Mouse (Mus musculus) ZHBTc4 (cell line): ENCODE measurements at regions not wholly inside any gene's neighbourhood (a gene's known extent, or its start where the extent isn't known, plus 50 kb on each side); places are given as distances from the start of the nearest gene placed in this dataset.
"Not testable (repeated sequence)": the region's sequence is repeated elsewhere in the genome, so short reads cannot be mapped to it uniquely, and the experiment has no call there.

Experiments
- DNase-seq: peaks from one replicate; pipeline ENCODE4 v3.0.0-alpha.2; 2011; ENCODE audit warnings: low read depth, low spot score

- no peak for DNase-seq
Observed at GRCm38 (mm10) chr1:23034271-23034670, 67.8 kb downstream of the 4933415F23Rik start.

GRCm38 (mm10) chr1:23023536-23023935 lies 78.5 kb downstream of the 4933415F23Rik start:
- DNase-seq = no peak

GRCm38 (mm10) chr1:23007784-23008490 lies 94.1 kb downstream of the 4933415F23Rik start:
- no peak for DNase-seq

GRCm38 (mm10) chr1:23004882-23005281 lies 97.2 kb downstream of the 4933415F23Rik start:
- DNase-seq = no peak

- DNase-seq = no peak
Observed at GRCm38 (mm10) chr1:22996665-22997064, 105.4 kb downstream of the 4933415F23Rik start.

- DNase-seq = no peak
Observed at GRCm38 (mm10) chr1:22989521-22990221, 112.4 kb downstream of the 4933415F23Rik start.

GRCm38 (mm10) chr1:22987521-22987920 lies 114.5 kb downstream of the 4933415F23Rik start:
- no peak for DNase-seq

GRCm38 (mm10) chr1:22984276-22984675 lies 117.8 kb downstream of the 4933415F23Rik start:
- not testable (repeated sequence) for DNase-seq

GRCm38 (mm10) chr1:22974917-22975316 lies 127.1 kb downstream of the 4933415F23Rik start:
- DNase-seq = no peak

GRCm38 (mm10) chr1:22943995-22944394 lies 138.2 kb upstream of the Rims1 start:
- peak; percentile 13 for DNase-seq

GRCm38 (mm10) chr1:22939816-22940215 lies 134.0 kb upstream of the Rims1 start:
- DNase-seq = no peak

GRCm38 (mm10) chr1:22931147-22931896 lies 125.5 kb upstream of the Rims1 start:
- DNase-seq = no peak

- DNase-seq = no peak
Observed at GRCm38 (mm10) chr1:22902992-22903391, 97.2 kb upstream of the Rims1 start.

- DNase-seq = no peak
Observed at GRCm38 (mm10) chr1:22901018-22901625, 95.3 kb upstream of the Rims1 start.

- DNase-seq = no peak
Observed at GRCm38 (mm10) chr1:22895099-22895498, 89.3 kb upstream of the Rims1 start.

- no peak for DNase-seq
Observed at GRCm38 (mm10) chr1:22862985-22863384, 57.2 kb upstream of the Rims1 start.
